Mouse (Mus musculus) kidney, adult 2 months (tissue): Measurements from ENCODE around the gene 2410131K14Rik. TPM values are rescaled to one million over a fixed set of nuclear protein-coding genes. Genes with fewer than 3 reads are reported as not detected.

Experiments used
- DNase-seq: peaks from one replicate; pipeline ENCODE4 v3.0.0; 2021
- H3K27ac ChIP-seq: fragments of 200-500 bp; 2 replicates; pipeline ENCODE4 v1.5.1; 2012; ENCODE audit warnings: low read depth, low read length, control low read depth, inconsistent platforms; ENCODE audit not compliant: insufficient read depth
- H3K27me3 ChIP-seq: fragments of 200-500 bp; replicated peaks from 2 replicates; pipeline ENCODE4 v1.6.1; 2012; ENCODE audit warnings: mild to moderate bottlenecking, moderate library complexity, low read length, inconsistent platforms; ENCODE audit not compliant: control insufficient read depth, insufficient read depth
- H3K36me3 ChIP-seq: fragments of 200-500 bp; 2 replicates; pipeline ENCODE4 v1.6.1; 2012; ENCODE audit warnings: mild to moderate bottlenecking, moderate library complexity, low read length, inconsistent platforms; ENCODE audit not compliant: control insufficient read depth, insufficient read depth
- H3K4me1 ChIP-seq: fragments of 200-500 bp; 2 replicates; pipeline ENCODE4 v1.6.1; 2011; ENCODE audit warnings: low read length; ENCODE audit not compliant: control insufficient read depth, insufficient read depth
- H3K4me3 ChIP-seq: fragments of 200-500 bp; 2 replicates; pipeline ENCODE4 v1.5.1; 2011; ENCODE audit warnings: mild to moderate bottlenecking, low read depth, low read length, control low read depth; ENCODE audit not compliant: insufficient read depth
- CTCF ChIP-seq: fragments of 200-500 bp; conservative IDR thresholded peaks from 2 replicates; pipeline ENCODE4 v1.5.1; 2011; ENCODE audit warnings: low read depth, mild to moderate bottlenecking, control low read depth, low read length, moderate library complexity, mixed read lengths; ENCODE audit not compliant: insufficient read depth, insufficient read length
- POLR2A ChIP-seq: fragments of 200-500 bp; IDR thresholded peaks from one replicate; pipeline ENCODE4 v1.6.1; 2011; ENCODE audit warnings: low read depth, low read length, control low read depth
- WGBS: fragments of 180-500 bp; shearing (Covaris S2); methylation state at CpG from one replicate; pipeline ENCODE4 v1.1.7; 2018; 5-methylcytosine and 5-hydroxymethylcytosine counted together
- polyA plus RNA-seq: library from polyadenylated mRNA; depleted of rRNA; stranded (reverse); fragments of >200 nt; gene quantifications from 2 replicates; pipeline ENCODE4 v1.2.3, GENCODE M21; 2012; rRNA removed

The 2410131K14Rik gene
- polyA plus RNA-seq, 1 experiment: 10.0 TPM

- Histone ChIP-seq H3K27ac (no peak overlapping the region), H3K4me1 (no peaks in the 10 kb centered on the region), H3K4me3 (no peak overlapping the region), H3K36me3 (no peaks in the 10 kb centered on the region), H3K27me3 (no peaks in the 10 kb centered on the region)
- WGBS: 44% methylated on average over 10 of the region's 10 CpGs
- TF ChIP-seq CTCF (no peak), POLR2A (no peak)
- no peak for DNase-seq
Observed at GRCm38 (mm10) chr5:118311251-118311650, 66.2 kb downstream of the 2410131K14Rik start.

- Histone ChIP-seq H3K4me3 (no peak overlapping the region), H3K36me3 (no peaks in the 10 kb centered on the region), H3K27ac (no peak overlapping the region), H3K27me3 (no peaks in the 10 kb centered on the region), H3K4me1 (no peaks in the 10 kb centered on the region)
- TF ChIP-seq CTCF (no peak), POLR2A (no peak)
- DNase-seq: no peak
- 87% methylated on average over 6 of the region's 6 CpGs for WGBS
Observed at GRCm38 (mm10) chr5:118313766-118314165, 68.7 kb downstream of the 2410131K14Rik start.

Other genes starting within 250 kb of the 2410131K14Rik start
- 33.3 and 38.1 TPM in 2 replicates for gene Tesc, start 217.5 kb upstream of the 2410131K14Rik start, polyA plus RNA-seq
- 60.8 and 64.8 TPM in 2 replicates for gene Fbxw8, start 89.8 kb upstream of the 2410131K14Rik start, polyA plus RNA-seq
- gene Hrk, start 80.6 kb upstream of the 2410131K14Rik start, polyA plus RNA-seq: 0.01 and 0.02 TPM in 2 replicates
- 1.8 and 2.9 TPM in 2 replicates for gene Rnft2, start 111 bp upstream of the 2410131K14Rik start, polyA plus RNA-seq